15 mouse cellular contexts compared by ENCODE assay signal in the genomic region with DNA sequence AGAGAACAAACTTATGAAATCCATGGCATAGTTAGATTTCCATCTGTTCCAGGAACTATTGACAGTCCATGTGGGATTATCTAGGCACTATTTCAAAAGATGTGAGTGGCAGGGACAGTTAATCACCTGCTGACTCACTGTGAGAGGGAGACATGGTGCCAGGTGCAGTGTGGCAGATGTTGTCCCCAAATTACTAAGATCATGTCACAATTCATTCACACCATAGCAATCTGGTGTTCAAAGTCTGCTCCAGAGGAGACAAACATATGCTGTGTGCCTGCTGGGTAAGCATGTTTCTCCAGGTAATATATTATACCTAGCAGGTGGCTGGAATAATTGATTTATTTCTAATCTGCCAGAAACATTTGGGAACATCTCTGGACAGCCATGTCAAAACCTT. TPM values are rescaled to one million over a fixed set of nuclear protein-coding genes. Genes with fewer than 3 reads are reported as not detected.
DNase-seq lines count a peak whose midpoint lies in the region; ATAC-seq and TF ChIP-seq lines count a peak whose summit lies in the region.
"Had no signal": no experiment of that assay in that cellular context is flagged by ENCODE, and none has a peak within 500 bp of the region (broad histone marks: within the 10 kb centered on the region; RNA-seq: fewer than 3 reads in every experiment).

No protein-coding gene starts in this region.

- no peak for TF ChIP-seq EP300 in stomach, postnatal 0 days (optimal IDR thresholded peaks at IDR 0.05)

- H3K9ac ChIP-seq in hindbrain, embryonic 13.5 days = no peak overlapping the region
- H3K9ac ChIP-seq in hindbrain, embryonic 11.5 days (ENCODE audit: low read depth, low read length) = no peak overlapping the region
- no peak overlapping the region for H3K9ac ChIP-seq in stomach, postnatal 0 days (ENCODE audit: low read length)
- H3K9ac ChIP-seq: intestine, embryonic 15.5 days; liver, embryonic 13.5 days; midbrain, embryonic 12.5 days had no signal

- ATAC-seq in hindbrain, embryonic 13.5 days (ENCODE audit: low FRiP score) = peak; percentile 66
- ATAC-seq in hindbrain, embryonic 11.5 days (ENCODE audit: low FRiP score) = no peak
- no peak for ATAC-seq in stomach, postnatal 0 days (ENCODE audit: low FRiP score, low TSS enrichment)
- ATAC-seq: intestine, embryonic 15.5 days had no signal

- H3K27ac ChIP-seq in hindbrain, embryonic 13.5 days = no peak overlapping the region
- H3K27ac ChIP-seq in hindbrain, embryonic 11.5 days (ENCODE audit: low read depth, low read length) = no peak overlapping the region
- H3K27ac ChIP-seq in gastrocnemius, adult 2 months = no peak overlapping the region
- H3K27ac ChIP-seq in stomach, postnatal 0 days (replicated peaks) = no peak overlapping the region
- H3K27ac ChIP-seq: intestine, embryonic 15.5 days; kidney, postnatal 0 days; liver, embryonic 13.5 days; midbrain, embryonic 12.5 days had no signal

- H3K4me3 ChIP-seq in hindbrain, embryonic 13.5 days = no peak overlapping the region
- H3K4me3 ChIP-seq in hindbrain, embryonic 11.5 days (ENCODE audit: low read depth, low read length) = no peak overlapping the region
- no peak overlapping the region for H3K4me3 ChIP-seq in gastrocnemius, adult 2 months
- H3K4me3 ChIP-seq in stomach, postnatal 0 days (ENCODE audit: low read depth, low read length) = no peak overlapping the region
- H3K4me3 ChIP-seq: intestine, embryonic 15.5 days; liver, embryonic 13.5 days; midbrain, embryonic 12.5 days had no signal

- TF ChIP-seq CTCF in gastrocnemius, adult 2 months (IDR thresholded peaks at IDR 0.05) = no peak
- no peak for TF ChIP-seq CTCF in stomach, postnatal 0 days (IDR thresholded peaks at IDR 0.05; ENCODE audit: low read depth)

- DNase-seq in hindbrain, embryonic 11.5 days (ENCODE audit: low spot score) = no peak
- DNase-seq in retina, embryonic 14.5 days (ENCODE audit: low spot score) = peak; percentile 3
- no peak for DNase-seq in retina, postnatal 1 day
- peak; percentile 45 for DNase-seq in layer of hippocampus, adult 9-10 months (ENCODE audit: low spot score)
- DNase-seq in gastrocnemius, adult 2 months = no peak
- DNase-seq in kidney, postnatal 36 days = no peak
- DNase-seq in stomach, postnatal 0 days (ENCODE audit: low spot score) = no peak
- DNase-seq: adrenal gland, postnatal 25 days; heart, adult 18-20 months; liver, embryonic 13.5 days; lung, postnatal 14 days had no signal

- H3K27me3 ChIP-seq in hindbrain, embryonic 13.5 days = no peaks in the 10 kb centered on the region
- H3K27me3 ChIP-seq in hindbrain, embryonic 11.5 days (ENCODE audit: control insufficient read depth, insufficient read depth, low read length) = no peaks in the 10 kb centered on the region
- no peaks in the 10 kb centered on the region for H3K27me3 ChIP-seq in stomach, postnatal 0 days (ENCODE audit: control insufficient read depth, insufficient read depth, low read length)
- H3K27me3 ChIP-seq: intestine, embryonic 15.5 days; liver, embryonic 13.5 days; midbrain, embryonic 12.5 days had no signal

- H3K4me2 ChIP-seq in hindbrain, embryonic 13.5 days = no peak overlapping the region
- no peak overlapping the region for H3K4me2 ChIP-seq in hindbrain, embryonic 11.5 days (replicated peaks; ENCODE audit: low read depth, low read length)
- no peak overlapping the region for H3K4me2 ChIP-seq in stomach, postnatal 0 days (replicated peaks; ENCODE audit: low read depth)
- H3K4me2 ChIP-seq: intestine, embryonic 15.5 days; liver, embryonic 13.5 days; midbrain, embryonic 12.5 days had no signal

- no peaks in the 10 kb centered on the region for H3K4me1 ChIP-seq in hindbrain, embryonic 13.5 days (replicated peaks)
- no peaks in the 10 kb centered on the region for H3K4me1 ChIP-seq in hindbrain, embryonic 11.5 days (replicated peaks; ENCODE audit: control insufficient read depth, insufficient read depth, low read length)
- H3K4me1 ChIP-seq in stomach, postnatal 0 days (replicated peaks; ENCODE audit: control insufficient read depth, insufficient read depth) = no peaks in the 10 kb centered on the region
- H3K4me1 ChIP-seq: intestine, embryonic 15.5 days; liver, embryonic 13.5 days had no signal

- H3K36me3 ChIP-seq in hindbrain, embryonic 13.5 days = no peaks in the 10 kb centered on the region
- no peaks in the 10 kb centered on the region for H3K36me3 ChIP-seq in hindbrain, embryonic 11.5 days (ENCODE audit: control insufficient read depth, insufficient read depth, low read length)
- H3K36me3 ChIP-seq in stomach, postnatal 0 days (ENCODE audit: control insufficient read depth, insufficient read depth, low read length) = no peaks in the 10 kb centered on the region
- H3K36me3 ChIP-seq: intestine, embryonic 15.5 days; liver, embryonic 13.5 days; midbrain, embryonic 12.5 days had no signal

- intact Hi-C loops in gastrocnemius, adult 2 months (cut with DNase I) = no loop called here

- H3K9me3 ChIP-seq in hindbrain, embryonic 13.5 days = no peaks in the 10 kb centered on the region
- H3K9me3 ChIP-seq in hindbrain, embryonic 11.5 days (ENCODE audit: control insufficient read depth, low read length) = no peaks in the 10 kb centered on the region
- no peaks in the 10 kb centered on the region; the same call in 1 of the 2 replicates for H3K9me3 ChIP-seq in stomach, postnatal 0 days (ENCODE audit: control insufficient read depth, low read length)
- H3K9me3 ChIP-seq: intestine, embryonic 15.5 days; liver, embryonic 13.5 days had no signal

RNA-seq across cellular contexts. Expression of a gene that starts 25.3 kb away (rescaled TPM):
- 1.3 and 3.4 TPM in 2 replicates for polyA plus RNA-seq in hindbrain, embryonic 13.5 days (2015; fragmentation: Nextera tagmentation; extraction: Ambion mirVana)
- 6.2 and 7.4 TPM in 2 replicates for polyA plus RNA-seq in hindbrain, embryonic 11.5 days (2014; fragmentation: Nextera tagmentation; extraction: Ambion mirVana)
- not detected for total RNA-seq in gastrocnemius, adult 2 months (2021)
- polyA plus RNA-seq in stomach, postnatal 0 days (2015; fragmentation: Nextera tagmentation; extraction: Ambion mirVana) = 0.05 and 0.11 TPM in 2 replicates
- polyA plus RNA-seq: liver, embryonic 13.5 days had no signal

RNA-seq across cellular contexts. Expression of a gene that starts 56.5 kb away (rescaled TPM):
- 21.4 and 27.2 TPM in 2 replicates for polyA plus RNA-seq in hindbrain, embryonic 13.5 days (2015; fragmentation: Nextera tagmentation; extraction: Ambion mirVana)
- 17.3 and 20.9 TPM in 2 replicates for polyA plus RNA-seq in hindbrain, embryonic 11.5 days (2014; fragmentation: Nextera tagmentation; extraction: Ambion mirVana)
- total RNA-seq in gastrocnemius, adult 2 months (2021) = 1 to 10 TPM; 2.2 to 3.0 TPM
- 5.5 and 6.3 TPM in 2 replicates for polyA plus RNA-seq in stomach, postnatal 0 days (2015; fragmentation: Nextera tagmentation; extraction: Ambion mirVana)

Comparison
In these comparisons a context has a peak if more than half of its experiments do, and no peak if none do; other contexts are left out.
1. DNase-seq: peak in retina, embryonic 14.5 days (single experiment) and layer of hippocampus, adult 9-10 months (single experiment); none in hindbrain, embryonic 11.5 days (single experiment), retina, postnatal 1 day (single experiment), gastrocnemius, adult 2 months (single experiment), kidney, postnatal 36 days (0 of 2) and stomach, postnatal 0 days (single experiment).